Mouse (Mus musculus) kidney, postnatal 36 days (tissue): ENCODE measurements around the gene Pard3b.

Experiments
- DNase-seq, 2 experiments: peaks; one replicate each; pipeline ENCODE4 v3.0.0; 2021 to 2022; ENCODE audit warnings: mixed read lengths in 2 of 2

Pard3b gene

DNA sequence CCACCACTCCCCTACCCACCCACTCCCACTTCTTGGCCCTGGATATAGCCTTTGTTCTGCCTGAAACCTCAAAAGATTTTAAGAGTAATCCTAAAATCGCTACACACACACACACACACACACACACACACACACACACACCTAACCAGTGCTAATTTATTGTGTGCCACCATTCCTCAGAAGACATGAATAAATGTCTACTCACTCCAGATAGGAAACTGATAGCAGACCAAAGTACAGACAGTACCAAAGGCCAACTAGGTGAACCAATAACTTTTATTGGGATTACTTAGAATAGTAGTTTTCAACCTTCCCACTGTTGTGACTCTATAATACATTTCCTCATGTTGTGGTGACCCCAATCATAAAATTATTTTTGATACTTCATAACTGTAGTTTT, 483.8 kb downstream of the Pard3b start:
- DNase-seq = no peak

DNA sequence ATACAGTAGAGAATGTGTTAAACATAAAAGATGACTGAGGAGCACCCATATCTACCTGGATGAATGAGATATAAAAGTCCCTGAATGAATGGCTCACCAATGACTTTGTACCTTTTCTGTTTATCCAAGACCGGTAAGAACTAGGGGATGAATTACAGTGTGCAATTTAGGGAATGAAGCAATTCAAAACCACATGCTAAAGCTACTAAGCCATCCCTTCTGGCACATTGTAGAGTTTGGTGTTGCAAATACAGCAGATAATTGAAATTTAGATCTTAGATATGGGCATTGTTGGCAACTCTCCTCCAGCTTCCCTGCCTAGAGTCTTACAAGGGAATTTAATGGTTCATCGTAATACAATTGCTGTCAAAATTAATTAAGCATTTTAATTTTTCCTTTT, 490.6 kb downstream of the Pard3b start:
- no peak for DNase-seq

DNA sequence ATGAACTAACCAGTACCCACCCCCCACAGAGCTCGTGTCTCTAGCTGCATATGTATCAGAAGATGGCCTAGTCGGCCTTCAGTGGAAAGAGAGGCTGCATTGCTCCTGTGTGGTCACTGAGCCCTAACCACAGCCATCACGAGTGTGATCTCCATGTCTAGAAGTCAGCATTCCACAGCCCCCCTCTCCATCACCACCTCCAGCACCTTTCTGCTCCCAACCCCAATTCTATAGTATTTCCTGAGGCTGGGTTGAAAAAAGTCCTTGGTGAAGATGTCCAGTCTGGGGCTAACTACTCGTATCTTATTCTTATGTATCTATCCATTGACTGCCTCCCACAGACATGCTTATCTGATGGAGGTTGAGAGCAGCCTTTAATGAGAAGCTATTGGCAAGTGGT, 509.5 kb downstream of the Pard3b start:
- no peak for DNase-seq

DNA sequence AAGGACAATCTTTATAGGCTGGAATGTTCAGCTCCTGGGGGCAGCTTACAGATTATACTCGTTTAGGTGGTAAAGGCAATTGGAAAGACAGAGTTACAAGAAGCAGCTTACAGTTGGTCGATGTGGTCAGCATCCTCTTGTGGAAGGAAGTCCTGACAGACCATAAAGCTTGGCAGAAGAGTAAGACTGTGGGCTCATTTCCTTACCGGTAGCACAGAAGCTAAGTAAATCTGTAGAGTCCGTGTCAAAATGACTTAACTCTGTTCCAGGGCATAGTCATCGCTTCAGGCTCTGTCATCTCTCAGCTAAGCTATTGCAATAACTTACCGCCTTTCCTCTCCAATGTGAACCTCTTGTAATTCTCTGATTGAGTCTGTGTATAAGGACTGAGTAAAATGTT, 510.2 kb downstream of the Pard3b start:
- DNase-seq = no peak

DNA sequence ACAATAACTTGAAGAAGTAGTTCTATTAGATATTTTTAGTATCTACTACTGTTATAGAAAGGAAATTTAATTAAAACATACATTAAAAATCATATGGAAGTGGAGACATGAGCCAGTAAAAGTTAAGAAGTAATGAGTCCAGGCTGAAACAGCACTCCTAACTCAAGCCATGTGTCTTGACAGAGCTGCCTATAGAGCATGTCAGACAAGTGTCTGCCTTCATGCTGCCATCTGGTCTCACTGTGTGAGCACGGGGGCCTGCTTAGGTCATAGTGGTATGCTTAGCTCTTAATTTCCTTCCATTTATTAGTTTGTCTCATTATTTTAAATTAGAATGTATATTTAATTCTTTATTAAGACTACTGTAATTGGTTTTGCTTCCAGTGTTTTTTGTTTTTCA, 517.3 kb downstream of the Pard3b start:
- no peak for DNase-seq

DNA sequence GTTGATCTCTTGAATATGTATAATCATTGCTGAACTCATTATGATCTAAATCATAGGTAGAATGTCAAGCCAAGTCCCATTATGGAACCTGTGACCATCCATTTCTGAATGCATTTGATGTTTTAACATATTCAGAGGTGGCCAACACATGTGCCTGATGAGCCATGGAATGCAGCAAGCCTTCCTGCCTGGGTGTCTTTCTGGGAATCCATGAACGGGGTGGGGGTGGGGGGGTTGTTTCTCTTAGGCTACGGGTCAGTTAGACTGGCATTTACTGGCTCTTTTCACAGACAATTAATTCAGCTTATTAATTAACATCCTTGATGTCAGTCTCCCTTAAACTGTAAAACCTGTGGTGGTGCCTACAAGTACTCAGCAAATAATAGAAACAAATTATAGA, 521.0 kb downstream of the Pard3b start:
- DNase-seq = no peak

DNA sequence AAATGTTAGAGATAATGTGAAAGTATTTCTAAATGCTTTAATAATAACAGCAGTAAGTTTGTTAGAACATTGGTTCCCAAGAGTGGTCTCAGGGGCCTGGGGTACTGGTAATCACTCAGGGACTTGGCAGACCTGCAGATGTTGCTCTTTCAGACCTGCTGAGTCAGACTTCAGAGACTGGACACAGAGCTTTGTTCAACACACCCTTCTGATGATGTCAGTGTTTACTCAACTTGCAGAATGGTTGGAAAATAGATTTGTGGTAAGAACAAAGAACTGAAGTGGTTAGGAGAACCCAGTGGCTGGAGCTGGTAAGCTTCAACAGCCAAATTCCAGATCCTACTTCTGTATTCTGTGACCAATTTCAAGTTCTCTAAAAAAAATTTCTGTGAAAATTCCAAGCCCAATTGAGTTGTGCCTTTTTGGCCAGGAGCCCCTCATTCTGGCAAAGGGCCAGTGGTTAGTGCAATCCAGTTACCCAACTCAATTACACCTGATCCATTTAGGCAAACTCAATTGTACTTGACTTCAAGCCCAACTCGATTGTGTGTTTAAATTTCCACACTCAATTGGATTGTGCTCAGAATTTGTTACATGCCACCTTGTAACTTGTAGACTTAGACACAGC, 536.5 kb downstream of the Pard3b start:
- DNase-seq = no peak

DNA sequence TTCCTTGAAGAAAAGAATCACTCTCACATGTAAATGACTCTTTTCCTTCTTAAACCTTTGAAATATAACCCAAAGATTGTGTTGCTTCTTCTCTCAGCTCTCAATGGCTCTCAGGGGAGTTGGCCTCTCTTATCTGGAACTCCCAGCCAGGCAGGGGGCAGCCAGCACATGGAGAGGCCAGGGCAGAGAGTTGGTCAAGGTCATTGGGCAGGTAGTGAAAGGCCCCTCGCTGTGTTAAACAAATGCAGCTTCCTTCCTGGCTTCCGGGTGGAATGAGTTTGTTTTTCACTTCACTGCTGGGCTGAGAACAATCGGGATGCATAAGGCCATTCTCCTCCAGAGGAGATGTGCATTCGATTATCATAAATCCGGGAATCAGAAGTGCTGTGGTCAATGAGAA, 543.0 kb downstream of the Pard3b start:
- DNase-seq = peak in 1 of 2 experiments; percentile 4

DNA sequence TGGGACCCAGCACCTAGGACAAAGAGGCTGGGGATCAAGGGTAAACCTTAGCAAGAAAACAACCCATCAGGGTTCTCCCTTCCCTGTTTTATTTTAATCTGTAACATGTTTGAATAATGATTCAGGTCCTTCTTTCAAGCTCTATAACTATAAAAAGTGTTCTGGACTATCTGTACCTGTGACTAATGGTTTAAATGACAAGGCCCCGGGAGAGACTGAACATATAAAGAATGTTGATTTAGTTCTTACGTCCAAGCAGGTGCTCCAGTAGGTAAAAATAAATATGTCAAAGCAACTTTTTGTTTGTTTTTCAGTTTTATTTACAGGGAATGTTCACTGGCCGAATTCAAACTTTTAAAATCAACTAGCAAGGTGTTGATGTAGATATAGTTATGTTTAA, 544.0 kb downstream of the Pard3b start:
- no peak for DNase-seq

DNA sequence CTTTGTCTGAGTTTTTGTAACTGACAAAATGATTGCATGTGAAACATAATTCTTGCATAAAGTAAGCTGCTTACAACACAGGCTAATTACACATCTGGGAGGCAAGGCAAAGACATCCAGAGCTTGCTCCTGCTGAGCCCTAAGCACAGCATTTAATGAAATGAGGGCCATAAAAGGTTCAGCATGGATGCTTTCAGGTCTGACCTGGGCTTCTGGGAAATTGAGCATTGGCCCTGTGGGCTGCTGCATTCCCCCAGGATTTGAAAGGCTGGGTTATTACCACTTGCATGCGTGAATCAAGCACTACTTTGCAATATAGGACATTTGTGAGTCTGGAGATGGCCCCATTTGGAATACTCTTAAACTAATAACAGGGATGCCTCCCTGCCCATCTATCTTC, 552.2 kb downstream of the Pard3b start:
- no peak for DNase-seq

DNA sequence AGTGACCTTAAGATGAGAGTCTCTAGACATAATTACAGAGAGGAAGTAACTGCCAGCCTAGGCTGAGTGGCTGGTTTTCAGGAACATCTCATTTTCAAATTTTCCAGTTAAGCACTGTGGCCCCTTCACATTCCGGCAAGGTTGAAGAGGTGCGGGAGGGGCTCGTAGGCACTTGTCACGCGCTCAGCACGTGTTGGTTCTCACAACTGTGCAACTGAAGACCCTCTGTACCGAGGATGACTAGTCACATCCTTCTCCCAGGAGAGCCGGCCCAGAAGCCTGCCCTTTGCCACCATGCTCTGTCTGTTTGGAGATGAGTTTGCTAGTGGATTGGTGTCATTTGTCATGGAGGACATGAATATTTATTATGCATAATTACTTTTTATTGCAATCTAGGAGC, 558.9 kb downstream of the Pard3b start:
- DNase-seq = no peak

DNA sequence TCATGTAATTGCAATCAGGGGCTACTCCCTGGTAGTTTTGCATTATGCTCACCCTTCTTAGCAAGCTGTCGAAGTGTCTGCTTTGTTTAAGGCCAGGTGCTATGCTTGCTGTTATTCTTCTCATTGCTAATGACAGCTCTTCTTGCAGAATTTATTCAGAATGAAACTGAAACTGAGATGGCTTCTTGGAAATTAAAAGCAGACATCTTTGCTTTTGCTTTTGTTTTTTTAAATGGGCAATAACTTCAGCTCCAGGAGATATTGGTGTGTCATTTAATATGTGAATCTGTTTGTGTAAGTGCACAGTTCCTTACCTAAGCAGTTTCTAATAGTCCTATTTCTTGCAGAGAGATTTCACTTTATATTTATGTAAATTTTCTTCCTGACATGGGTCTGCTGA, 562.3 kb downstream of the Pard3b start:
- DNase-seq = no peak

DNA sequence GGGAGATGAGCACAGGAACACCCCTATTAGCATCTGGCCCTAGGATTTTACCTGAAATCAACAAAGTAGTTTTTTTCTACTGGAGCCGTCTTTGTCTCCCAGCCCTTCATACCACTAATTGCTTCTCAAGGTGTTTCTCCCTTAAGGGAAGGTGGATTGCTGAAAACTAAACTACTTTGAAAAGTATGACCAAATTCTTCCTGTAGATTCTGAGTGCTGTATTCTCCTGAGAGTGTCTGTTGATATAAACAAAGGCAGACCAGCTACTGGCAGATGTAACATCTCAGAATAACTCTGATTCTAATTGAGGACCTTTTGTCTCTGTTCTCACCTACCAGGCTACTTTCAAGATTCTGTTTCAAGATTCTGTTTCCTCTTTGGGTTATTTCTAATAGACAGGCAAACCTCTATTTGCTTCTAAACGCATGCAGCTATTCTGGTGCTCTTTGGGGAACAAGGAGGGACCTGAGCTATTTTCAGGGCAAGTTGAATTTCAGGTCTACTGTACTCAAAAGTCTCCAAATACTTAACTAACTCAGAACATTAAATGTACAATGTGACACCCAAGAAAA, 563.1 kb downstream of the Pard3b start:
- no peak for DNase-seq

DNA sequence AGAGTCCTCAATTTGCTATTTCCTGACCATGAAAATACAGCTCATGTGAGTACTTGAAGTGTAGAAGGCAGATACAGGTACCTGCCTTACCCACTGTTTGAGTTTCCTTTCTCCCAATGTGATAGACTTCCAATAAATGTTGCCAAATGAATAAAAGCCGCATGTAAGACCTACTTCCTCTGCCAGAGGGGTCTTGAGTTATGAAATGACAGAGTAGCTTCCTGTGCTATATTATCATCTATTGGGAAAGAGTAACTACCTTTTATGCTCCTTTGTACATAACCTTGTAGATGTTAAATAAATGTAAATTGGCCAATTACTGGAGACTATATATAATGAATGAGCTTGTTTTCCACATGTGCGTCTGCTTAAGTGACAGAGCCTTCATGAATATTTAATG, 574.7 kb downstream of the Pard3b start:
- no peak for DNase-seq

DNA sequence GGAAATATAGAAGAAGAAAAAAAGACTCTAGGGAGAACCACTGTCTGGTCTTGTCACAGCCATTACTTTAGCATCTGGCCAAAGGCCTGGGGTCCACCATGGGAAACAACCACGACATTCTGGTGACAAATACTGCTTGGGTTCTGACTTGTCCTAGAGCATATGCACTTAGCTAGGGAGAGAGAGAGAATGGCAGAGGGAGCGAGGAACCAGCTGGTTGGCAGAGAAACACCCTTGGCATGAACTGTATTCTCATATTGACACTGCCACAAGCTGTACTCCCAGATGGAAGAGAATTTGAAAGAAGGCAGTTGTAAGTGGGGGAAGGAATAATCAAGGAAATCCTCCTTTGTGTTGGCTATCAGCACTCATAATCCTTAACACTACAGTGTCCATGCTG, 577.2 kb downstream of the Pard3b start:
- DNase-seq = no peak

DNA sequence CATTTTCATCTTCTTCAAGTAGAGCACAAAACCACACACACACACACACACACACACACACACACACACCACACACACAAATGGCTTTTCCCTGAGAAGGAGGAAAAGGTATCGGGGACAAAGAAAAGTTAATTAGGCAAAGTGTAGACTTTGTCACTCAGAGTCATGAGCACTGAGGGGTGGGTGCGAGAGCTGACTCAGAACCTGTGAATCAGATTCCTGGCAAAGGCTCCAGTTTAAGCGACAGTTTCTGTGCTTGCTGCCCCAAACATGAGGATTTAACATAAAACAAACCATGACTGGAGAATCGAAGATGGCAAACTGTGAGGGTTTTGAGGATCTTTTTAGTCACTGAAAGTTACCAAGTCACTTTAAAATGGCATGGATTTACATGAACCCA, 577.9 kb downstream of the Pard3b start:
- DNase-seq = no peak

DNA sequence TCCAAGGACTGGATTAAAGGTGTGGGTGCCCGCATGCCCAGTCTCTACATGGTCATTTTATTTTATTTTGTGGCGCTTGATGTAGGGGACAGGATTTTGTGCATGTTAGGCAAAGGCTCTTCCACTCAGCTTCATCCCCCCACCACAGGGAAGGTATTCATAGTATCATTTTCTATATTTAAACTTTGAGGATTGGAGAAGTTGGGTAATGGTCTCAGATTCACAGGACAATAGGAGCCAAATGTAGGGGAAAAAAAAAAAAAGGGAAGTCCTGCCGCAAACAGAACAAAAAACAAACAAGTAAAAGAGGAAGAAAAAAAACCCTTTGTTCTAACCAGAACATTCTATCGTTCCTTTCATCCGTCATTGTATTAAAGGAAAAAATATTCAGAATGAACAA, 590.5 kb downstream of the Pard3b start:
- DNase-seq = no peak

DNA sequence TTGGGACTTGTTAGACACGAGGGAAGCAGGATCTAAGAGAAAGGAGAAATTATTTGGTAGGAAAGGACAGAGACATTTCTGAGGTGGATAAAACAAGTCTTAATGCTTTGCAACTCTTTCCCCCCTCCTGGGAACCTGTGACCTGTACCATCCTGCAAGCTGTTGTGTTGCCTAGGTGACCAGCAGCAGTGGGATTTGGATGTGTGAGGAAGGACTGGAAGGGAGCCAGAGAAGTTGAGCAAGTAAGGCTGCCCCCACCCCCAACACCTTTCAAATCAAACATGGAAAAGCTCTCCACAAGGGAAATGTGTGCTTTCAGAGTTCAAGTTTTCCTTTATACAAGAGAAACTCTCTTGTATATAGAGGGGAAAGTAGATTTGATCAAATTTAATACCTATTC, 595.4 kb downstream of the Pard3b start:
- DNase-seq = no peak

DNA sequence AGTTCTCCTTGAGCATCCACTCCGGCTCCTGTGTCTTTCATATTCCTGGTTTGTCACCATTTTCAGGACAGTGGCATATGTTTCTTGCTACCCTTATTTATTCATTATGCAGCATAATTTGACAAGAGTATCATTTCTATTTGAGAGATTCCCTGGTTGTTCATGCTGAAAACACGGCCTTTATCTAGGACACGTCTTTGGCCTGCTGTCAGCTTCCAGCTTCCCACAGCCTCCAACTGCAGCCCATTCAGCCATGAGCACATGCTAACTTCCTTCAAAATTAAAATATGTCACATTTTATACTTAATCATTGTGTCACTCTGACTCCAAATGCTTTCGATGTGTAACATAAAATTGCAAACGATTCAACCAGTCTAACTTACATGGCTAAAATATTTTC, 596.5 kb downstream of the Pard3b start:
- no peak for DNase-seq

DNA sequence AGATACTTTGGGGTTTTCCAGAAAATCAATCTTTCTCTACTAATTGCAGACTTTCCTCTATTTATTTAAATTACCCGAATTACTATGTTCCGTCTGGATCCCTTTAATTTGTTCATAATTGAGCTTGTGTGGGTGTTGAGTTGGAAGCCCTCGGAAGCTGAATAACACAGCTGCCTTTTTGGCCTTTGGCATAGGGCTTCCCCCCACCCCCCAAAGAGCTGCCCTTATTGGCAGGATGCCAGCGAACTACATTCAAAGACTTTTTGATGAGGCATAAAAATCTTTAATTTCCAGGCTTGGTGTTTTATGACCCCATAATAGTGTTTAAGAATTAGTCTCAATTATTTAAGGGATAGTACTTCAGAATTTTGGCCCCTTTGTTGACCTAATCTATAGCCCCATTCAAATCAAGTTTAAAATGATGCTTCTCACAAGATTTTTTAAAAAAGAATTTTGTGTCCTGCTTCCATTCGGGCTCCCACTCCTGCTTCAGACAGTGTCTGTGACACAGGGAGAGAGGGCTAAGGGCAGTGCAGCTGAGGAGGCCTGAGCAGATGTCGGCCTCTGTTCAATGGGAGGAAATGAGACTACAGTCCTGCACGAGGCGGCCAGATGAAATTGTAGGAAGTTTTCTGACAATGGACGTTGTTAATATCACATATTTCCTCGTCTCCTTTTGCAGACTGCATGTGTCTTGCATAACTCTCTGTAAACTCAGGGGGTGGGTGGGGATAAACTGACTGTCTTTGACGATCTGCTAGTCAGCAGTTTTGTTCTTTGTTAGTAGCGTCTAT, 605.8 kb downstream of the Pard3b start:
- peak; percentile 3 to 13 for DNase-seq

DNA sequence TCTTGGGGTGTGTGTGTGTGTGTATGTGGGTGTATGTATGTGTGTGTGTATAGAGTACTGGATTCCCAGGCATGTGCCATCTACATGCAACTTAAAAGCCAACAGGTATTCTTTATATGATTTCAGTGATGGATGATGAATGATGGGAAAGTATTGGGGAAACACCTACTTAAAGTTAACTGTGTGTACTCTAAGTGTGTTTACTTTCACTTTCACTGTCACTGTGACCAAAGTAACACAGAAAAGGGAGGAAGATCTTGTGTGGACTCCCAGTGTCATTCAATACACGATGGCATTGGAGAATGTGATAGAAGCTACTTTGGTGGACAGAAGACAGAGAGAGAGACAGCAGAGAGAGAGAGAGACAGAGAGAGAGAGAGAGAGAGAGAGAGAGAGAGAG, 613.8 kb downstream of the Pard3b start:
- DNase-seq = no peak

DNA sequence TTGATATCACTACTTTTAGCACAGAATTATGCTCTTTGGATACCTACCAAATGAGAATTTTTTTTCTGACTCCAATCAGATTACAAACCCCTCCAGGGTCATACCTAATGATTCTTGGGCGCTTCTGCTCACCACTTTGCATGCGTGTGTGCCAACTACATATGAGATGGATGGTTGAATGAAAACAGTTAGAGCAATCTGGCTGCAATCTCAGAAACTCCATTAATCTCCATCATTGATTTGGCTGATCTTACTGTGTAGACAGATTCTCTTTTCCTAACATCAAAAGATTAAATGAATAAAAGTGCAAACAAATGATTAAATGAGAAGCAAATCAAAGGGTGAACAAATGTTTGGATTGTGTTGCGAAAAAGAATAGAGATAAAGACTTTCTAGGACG, 615.7 kb downstream of the Pard3b start:
- DNase-seq = no peak

DNA sequence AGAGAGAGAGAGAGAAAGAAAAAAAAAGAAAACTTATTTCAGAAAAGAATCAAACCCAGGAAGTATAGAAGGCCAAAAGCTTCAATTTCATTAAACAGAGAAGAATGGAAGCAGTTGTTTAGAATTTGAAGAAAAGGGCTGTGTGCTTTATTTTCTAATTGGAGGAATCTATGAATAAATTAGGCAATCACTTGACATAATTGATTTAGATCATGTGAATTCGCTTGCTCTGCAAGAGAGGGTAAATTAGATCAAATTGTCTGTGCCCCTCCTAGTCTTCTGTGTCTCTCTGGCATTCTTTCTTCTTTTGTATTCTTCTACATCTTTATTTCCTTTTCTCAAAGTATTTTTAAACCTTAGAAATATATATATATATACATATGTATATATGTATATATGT, 616.3 kb downstream of the Pard3b start:
- DNase-seq = no peak

DNA sequence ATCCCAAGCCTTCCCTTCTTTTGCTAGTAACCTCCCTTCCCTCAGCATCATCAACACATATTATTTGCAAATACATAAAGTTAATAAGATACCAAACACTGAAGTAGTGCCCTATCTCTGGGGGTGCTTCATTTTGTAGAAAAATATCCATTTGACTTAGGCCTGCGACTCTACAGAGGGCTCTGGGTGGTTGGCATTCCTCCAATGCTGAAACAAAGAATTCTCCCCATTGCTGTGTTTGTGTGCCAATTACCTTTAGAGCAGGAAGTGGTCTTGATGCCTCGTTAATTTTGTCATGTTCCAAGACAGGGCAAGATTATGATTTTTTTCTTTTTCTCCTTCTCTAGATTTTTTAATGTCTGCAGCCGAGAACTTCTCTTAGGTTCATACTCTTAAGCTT, 637.8 kb downstream of the Pard3b start:
- DNase-seq = no peak

DNA sequence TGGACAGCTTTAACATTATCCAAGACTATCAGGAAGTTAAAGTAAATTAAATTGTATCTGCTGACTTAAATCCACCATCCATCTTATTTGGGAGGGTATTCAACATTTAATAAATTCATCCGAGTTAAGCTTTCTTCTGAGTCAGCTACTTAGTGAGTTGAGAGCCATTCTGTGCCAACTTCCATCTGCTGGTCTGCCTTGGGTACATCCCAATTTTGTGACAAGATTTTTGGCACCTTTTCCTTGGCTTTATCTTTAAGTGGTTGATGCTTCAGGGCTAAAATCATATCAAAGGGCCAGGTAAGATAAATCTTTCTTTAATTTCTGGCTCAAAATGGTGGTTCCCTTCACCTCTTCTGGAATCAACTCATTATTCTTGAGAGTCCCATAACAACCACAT, 640.0 kb downstream of the Pard3b start:
- no peak for DNase-seq
